Mouse (Mus musculus) stomach, postnatal 0 days (tissue): ENCODE measurements around the gene Pde10a. TPM values are rescaled to one million over a fixed set of nuclear protein-coding genes. Genes with fewer than 3 reads are reported as not detected.
A peak's percentile ranks its signal among the peaks of the same experiment; 100 is the strongest.

Experiments used
- ATAC-seq: fragments of 200-750 bp; cut with Nextera tagmentation; 2 replicates; pipeline ENCODE4 v1.8.0; 2017; ENCODE audit not compliant: low FRiP score, low TSS enrichment
- DNase-seq: peaks from one replicate; pipeline ENCODE4 v3.0.0-alpha.2; 2016; ENCODE audit warnings: low spot score
- H3K27ac ChIP-seq: fragments of 300-500 bp; sonication (generic); replicated peaks from 2 replicates; pipeline ENCODE4 v1.5.1; 2014; ENCODE audit warnings: mild to moderate bottlenecking, control low read depth
- H3K27me3 ChIP-seq: fragments of 300-500 bp; sonication (generic); 2 replicates; pipeline ENCODE4 v1.6.1; 2014; ENCODE audit warnings: low read length; ENCODE audit not compliant: control insufficient read depth, insufficient read depth
- H3K36me3 ChIP-seq: fragments of 300-500 bp; sonication (generic); 2 replicates; pipeline ENCODE4 v1.6.1; 2014; ENCODE audit warnings: low read length, mixed read lengths; ENCODE audit not compliant: control insufficient read depth, insufficient read depth
- H3K4me1 ChIP-seq: fragments of 300-500 bp; sonication (generic); replicated peaks from 2 replicates; pipeline ENCODE4 v1.6.1; 2014; ENCODE audit warnings: antibody characterized with exemption; ENCODE audit not compliant: control insufficient read depth, insufficient read depth
- H3K4me2 ChIP-seq: fragments of 300-500 bp; sonication (generic); replicated peaks from 2 replicates; pipeline ENCODE4 v1.6.1; 2014; ENCODE audit warnings: low read depth, mild to moderate bottlenecking, control low read depth, moderate library complexity
- H3K4me3 ChIP-seq: fragments of 300-500 bp; sonication (generic); 2 replicates; pipeline ENCODE4 v1.5.1; 2014; ENCODE audit warnings: low read depth, low read length, control low read depth
- H3K9ac ChIP-seq: fragments of 300-500 bp; sonication (generic); 2 replicates; pipeline ENCODE4 v1.6.1; 2014; ENCODE audit warnings: mild to moderate bottlenecking, low read length, control low read depth, mixed read lengths
- H3K9me3 ChIP-seq: fragments of 300-500 bp; sonication (generic); 2 replicates; pipeline ENCODE4 v1.6.1; 2016; ENCODE audit warnings: low read length; ENCODE audit not compliant: control insufficient read depth
- CTCF ChIP-seq: IDR thresholded peaks from 2 replicates; pipeline ENCODE4 v1.5.1; 2016; ENCODE audit warnings: antibody characterized with exemption, low read depth, mild to moderate bottlenecking, moderate library complexity
- EP300 ChIP-seq: optimal IDR thresholded peaks from 2 replicates; pipeline ENCODE3; 2016; ENCODE audit warnings: antibody characterized with exemption
- WGBS: fragments of 180-500 bp; shearing (Covaris S2); extraction: QIAGEN DNeasy Blood & Tissue Kit; methylation state at CpG from one replicate; pipeline ENCODE4 v1.1.7; 2014; 5-methylcytosine and 5-hydroxymethylcytosine counted together
- polyA plus RNA-seq: library from polyadenylated mRNA; unstranded; fragments of >200 nt; fragmentation: Nextera tagmentation; extraction: Ambion mirVana; gene quantifications from 2 replicates; pipeline ENCODE4 v1.2.1, GENCODE M21; 2015

Pde10a gene
- polyA plus RNA-seq, 1 experiment from 2014 or later, result 0.69 TPM

DNA sequence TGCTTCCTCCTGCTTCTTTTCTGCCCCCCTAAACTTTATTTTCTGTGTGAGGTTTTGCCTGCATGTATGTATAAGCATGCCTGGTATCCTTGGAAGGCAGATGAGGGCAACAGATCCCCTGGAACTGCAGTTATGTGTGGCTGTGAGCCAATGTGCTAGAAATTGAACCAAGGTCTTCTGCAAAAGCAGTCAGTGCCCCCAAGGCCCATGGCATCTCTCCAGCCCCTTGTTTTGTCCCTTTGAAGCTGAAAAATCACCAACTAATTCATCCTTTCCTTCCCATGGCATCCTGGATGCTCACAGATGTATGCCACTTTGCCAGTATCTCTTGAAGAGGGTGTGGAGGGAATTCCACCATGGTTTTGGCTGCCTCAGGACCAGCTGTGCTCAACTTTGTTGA lies 40.0 kb upstream of the Pde10a start:
- Histone ChIP-seq H3K9me3 (no peaks in the 10 kb centered on the region), H3K36me3 (no peaks in the 10 kb centered on the region), H3K27ac (no peak overlapping the region), H3K4me3 (no peak overlapping the region), H3K27me3 (no peaks in the 10 kb centered on the region), H3K9ac (no peak overlapping the region), H3K4me1 (no peaks in the 10 kb centered on the region), H3K4me2 (no peak overlapping the region)
- DNase-seq (no peak), ATAC-seq (no peak)
- TF ChIP-seq CTCF (no peak), EP300 (no peak)

DNA sequence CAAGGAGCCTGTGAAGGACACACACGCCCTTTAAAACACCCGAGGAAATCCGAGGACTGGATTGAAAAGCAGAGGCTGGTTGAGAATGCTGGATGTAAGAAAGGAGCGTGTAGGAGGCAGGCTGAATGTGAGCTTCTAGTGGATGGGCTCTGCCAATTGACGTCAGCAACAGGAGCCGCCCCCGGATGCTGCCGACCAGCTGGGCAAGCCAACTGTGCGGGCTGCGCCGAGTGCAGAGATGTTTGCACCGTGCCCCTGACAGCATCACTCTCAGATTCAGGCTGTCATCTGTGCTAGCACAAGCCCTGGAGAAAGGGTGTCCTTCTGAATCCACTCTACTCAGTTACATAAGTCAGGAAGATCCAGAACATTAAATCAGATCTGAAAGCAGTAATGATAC lies 37.3 kb upstream of the Pde10a start:
- Histone ChIP-seq H3K9ac (no peak overlapping the region), H3K36me3 (no peaks in the 10 kb centered on the region), H3K27me3 (no peaks in the 10 kb centered on the region), H3K4me1 (no peaks in the 10 kb centered on the region), H3K4me3 (no peak overlapping the region), H3K4me2 (no peak overlapping the region), H3K9me3 (no peaks in the 10 kb centered on the region), H3K27ac (no peak overlapping the region)
- TF ChIP-seq EP300 (no peak), CTCF (no peak)
- ATAC-seq (0 out of 2 replicates have a peak, but pooled peaks have one; percentile 24), DNase-seq (peak; percentile 42)
- 46% methylated on average over 12 of the region's 12 CpGs for WGBS

DNA sequence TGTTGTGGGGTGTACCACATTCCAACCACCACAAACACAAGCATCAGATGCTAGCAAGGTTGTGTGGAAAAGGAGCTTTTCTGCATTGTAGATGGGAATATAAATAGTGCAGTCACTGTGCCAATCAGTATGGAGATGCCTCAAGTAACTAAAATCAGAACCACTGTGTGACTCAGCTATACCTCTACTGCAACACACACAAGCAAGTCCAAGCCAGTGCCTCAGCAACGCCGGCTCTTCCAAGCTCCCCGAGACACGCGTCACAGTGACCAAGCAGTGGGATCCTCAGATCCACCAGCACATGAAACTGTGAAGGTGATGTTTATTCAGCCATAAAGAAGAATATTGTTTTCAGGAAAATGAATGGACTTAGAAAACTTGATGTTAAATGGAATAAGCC lies 34.2 kb upstream of the Pde10a start:
- Histone ChIP-seq H3K27ac (no peak overlapping the region), H3K4me1 (no peaks in the 10 kb centered on the region), H3K4me2 (no peak overlapping the region), H3K4me3 (no peak overlapping the region), H3K9me3 (no peaks in the 10 kb centered on the region), H3K9ac (no peak overlapping the region), H3K27me3 (no peaks in the 10 kb centered on the region), H3K36me3 (no peaks in the 10 kb centered on the region)
- WGBS, result 86% methylated on average over 5 of the region's 5 CpGs
- no peak for TF ChIP-seq EP300
- no peak for TF ChIP-seq CTCF
- ATAC-seq (no peak), DNase-seq (no peak)

DNA sequence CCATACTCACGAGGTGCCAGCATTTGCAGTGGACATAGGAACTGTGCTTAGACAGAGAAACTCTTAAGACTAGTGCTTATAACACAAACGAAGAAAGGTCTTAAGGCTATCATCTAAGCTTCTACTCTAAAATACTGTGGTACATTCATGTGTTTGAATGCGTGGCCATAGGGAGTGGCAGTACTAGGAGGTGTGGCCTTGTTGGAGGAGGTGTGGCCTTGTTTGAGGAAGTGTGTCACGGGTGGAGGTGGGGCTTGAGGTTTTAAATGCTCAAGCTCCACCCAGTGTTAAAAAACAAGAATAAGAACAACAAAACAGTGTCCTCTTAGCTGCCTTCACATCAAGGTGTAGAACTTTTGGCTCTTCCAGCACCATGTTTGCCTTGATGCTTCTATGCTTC lies 31.7 kb upstream of the Pde10a start:
- DNase-seq, result no peak
- no peaks in the 10 kb centered on the region for H3K36me3 ChIP-seq
- H3K4me1 ChIP-seq, result no peaks in the 10 kb centered on the region
- no peak overlapping the region for H3K27ac ChIP-seq
- no peak overlapping the region for H3K4me3 ChIP-seq
- H3K9ac ChIP-seq, result no peak overlapping the region
- H3K27me3 ChIP-seq, result no peaks in the 10 kb centered on the region
- H3K4me2 ChIP-seq, result no peak overlapping the region
- ATAC-seq, result no peak
- no peaks in the 10 kb centered on the region for H3K9me3 ChIP-seq
- WGBS, result 79% methylated on average over 4 of the region's 4 CpGs
- no peak for TF ChIP-seq EP300
- no peak for TF ChIP-seq CTCF

- DNase-seq, result no peak
- Histone ChIP-seq H3K27ac (no peak overlapping the region), H3K9me3 (no peaks in the 10 kb centered on the region), H3K27me3 (no peaks in the 10 kb centered on the region), H3K36me3 (no peaks in the 10 kb centered on the region), H3K4me2 (no peak overlapping the region), H3K4me1 (no peaks in the 10 kb centered on the region), H3K9ac (no peak overlapping the region), H3K4me3 (no peak overlapping the region)
- no peak for ATAC-seq
- WGBS, result 63% methylated on average over 1 of the region's 1 CpGs
- TF ChIP-seq CTCF (no peak), EP300 (no peak)
Measured at GRCm38 (mm10) chr17:8498151-8498550, 27.0 kb upstream of the Pde10a start.

DNA sequence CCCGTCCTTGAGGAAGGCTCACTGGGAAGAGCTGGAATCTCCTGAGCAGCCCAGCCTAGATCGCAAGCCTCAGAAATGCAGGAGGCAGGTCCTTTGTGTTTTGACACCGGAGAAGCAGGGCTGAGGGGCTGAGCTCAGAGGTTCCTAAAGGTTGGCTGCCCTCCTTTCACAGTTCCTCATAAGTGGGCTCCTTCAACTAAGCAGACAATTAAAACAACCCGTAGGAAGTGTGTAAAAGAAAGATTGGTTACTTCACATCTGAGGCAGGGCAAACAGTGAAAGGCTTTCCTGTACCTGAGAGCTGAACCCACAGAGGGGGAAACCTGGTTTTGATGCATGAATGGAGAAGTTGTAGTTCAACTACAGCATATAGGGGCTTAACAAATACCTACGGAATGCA lies 26.5 kb upstream of the Pde10a start:
- no peak overlapping the region for H3K4me2 ChIP-seq
- 52% methylated on average over 5 of the region's 5 CpGs for WGBS
- ATAC-seq (no peak), DNase-seq (no peak)
- H3K27ac ChIP-seq, result no peak overlapping the region
- no peaks in the 10 kb centered on the region for H3K4me1 ChIP-seq
- no peak overlapping the region for H3K4me3 ChIP-seq
- H3K9me3 ChIP-seq, result no peaks in the 10 kb centered on the region
- H3K9ac ChIP-seq, result no peak overlapping the region
- H3K27me3 ChIP-seq, result no peaks in the 10 kb centered on the region
- TF ChIP-seq CTCF (no peak), EP300 (no peak)
- no peaks in the 10 kb centered on the region for H3K36me3 ChIP-seq
